Mouse (Mus musculus): ENCODE data around the gene Ylpm1. TPM values are rescaled to one million over a fixed set of nuclear protein-coding genes. Genes with fewer than 3 reads are reported as not detected.

Gene Ylpm1
- total RNA-seq (2021), result 100 to 1,000 TPM in 1 of 2 experiments, 10 to 100 TPM in 1; 94.2 to 141 TPM

- intact Hi-C loops (cut with DNase I), result no loop called here
- peak; percentile 97 to 98 for DNase-seq (ENCODE audit: low spot score in 2 of 2)
These were observed at the start of gene Ylpm1 for GRCm38 (mm10) chr12:84996083-84996496. Gene Ylpm1 (plus strand): TSS chr12:84996321.

- intact Hi-C loops (cut with DNase I), result no loop called here
These were observed 48.1 kb upstream of the Ylpm1 start for GRCm38 (mm10) chr12:84947894-84948583.

GRCm38 (mm10) chr12:84948584-84949285 lies 47.4 kb upstream of the Ylpm1 start:
- no peak for DNase-seq (ENCODE audit: low spot score in 2 of 2)
- intact Hi-C loops (cut with DNase I), result no loop called here

More at GRCm38 (mm10) chr12:84947894-84948583, 48.1 kb upstream of the Ylpm1 start:
- no peak for DNase-seq (ENCODE audit: low spot score in 2 of 2)

- no peak for DNase-seq (ENCODE audit: low spot score in 2 of 2)
- intact Hi-C loops (cut with DNase I), result no loop called here
These were observed 45.4 kb upstream of the Ylpm1 start for GRCm38 (mm10) chr12:84950763-84951162.

GRCm38 (mm10) chr12:84951531-84951930 lies 44.6 kb upstream of the Ylpm1 start:
- intact Hi-C loops (cut with DNase I), result no loop called here

GRCm38 (mm10) chr12:84952351-84952750 lies 43.8 kb upstream of the Ylpm1 start:
- intact Hi-C loops (cut with DNase I), result no loop called here
- no peak for DNase-seq (ENCODE audit: low spot score in 2 of 2)

More at GRCm38 (mm10) chr12:84951531-84951930, 44.6 kb upstream of the Ylpm1 start:
- DNase-seq (ENCODE audit: low spot score in 2 of 2), result no peak

- intact Hi-C loops (cut with DNase I), result no loop called here
- no peak for DNase-seq (ENCODE audit: low spot score in 2 of 2)
These were observed 39.8 kb upstream of the Ylpm1 start for GRCm38 (mm10) chr12:84956317-84956716.

- intact Hi-C loops (cut with DNase I), result no loop called here
- DNase-seq (ENCODE audit: low spot score in 2 of 2), result no peak
These were observed 37.2 kb upstream of the Ylpm1 start for GRCm38 (mm10) chr12:84958794-84959356.

- intact Hi-C loops (cut with DNase I), result no loop called here
- no peak for DNase-seq (ENCODE audit: low spot score in 2 of 2)
These were observed 33.5 kb upstream of the Ylpm1 start for GRCm38 (mm10) chr12:84962606-84963005.

- intact Hi-C loops (cut with DNase I), result no loop called here
- no peak for DNase-seq (ENCODE audit: low spot score in 2 of 2)
These were observed 27.1 kb upstream of the Ylpm1 start for GRCm38 (mm10) chr12:84968831-84969655.

- DNase-seq (ENCODE audit: low spot score in 2 of 2), result no peak
- intact Hi-C loops (cut with DNase I), result loop anchor here (10.0 kb wide), 1 partner anchor 185 kb away; no protein-coding TSS in a partner anchor
These were observed 26.3 kb upstream of the Ylpm1 start for GRCm38 (mm10) chr12:84969656-84970427.

- peak; percentile 92 for DNase-seq (ENCODE audit: low spot score in 2 of 2)
- intact Hi-C loops (cut with DNase I), result loop anchor here (10.0 kb wide), 1 partner anchor 186 kb away; no protein-coding TSS in a partner anchor
These were observed 25.6 kb upstream of the Ylpm1 start, which contains the start of the genes Fcf1 and Arel1 for GRCm38 (mm10) chr12:84970428-84971096. Gene Fcf1 (plus strand): TSS chr12:84970897. Gene Arel1 (minus strand): TSS chr12:84970900.

GRCm38 (mm10) chr12:84979264-84979862 lies 16.8 kb upstream of the Ylpm1 start:
- no peak for DNase-seq (ENCODE audit: low spot score in 2 of 2)
- intact Hi-C loops (cut with DNase I), result loop anchor here (10.0 kb wide), 1 partner anchor 195 kb away; no protein-coding TSS in a partner anchor

GRCm38 (mm10) chr12:84989456-84989855 lies 6.7 kb upstream of the Ylpm1 start:
- DNase-seq (ENCODE audit: low spot score in 2 of 2), result no peak
- intact Hi-C loops (cut with DNase I), result no loop called here

GRCm38 (mm10) chr12:84995112-84995761 lies 884 bp upstream of the Ylpm1 start:
- DNase-seq (ENCODE audit: low spot score in 2 of 2), result no peak
- intact Hi-C loops (cut with DNase I), result no loop called here

GRCm38 (mm10) chr12:84996501-84997398 lies 629 bp downstream of the Ylpm1 start:
- peak in 1 of 2 experiments; percentile 20 for DNase-seq (ENCODE audit: low spot score in 2 of 2)
- intact Hi-C loops (cut with DNase I), result no loop called here
